Mouse (Mus musculus) skeletal muscle tissue, adult 2 months (tissue): ENCODE measurements around the gene Man1c1.
A peak's percentile ranks its signal among the peaks of the same experiment; 100 is the strongest.

Experiments
- DNase-seq: peaks from one replicate; pipeline ENCODE4 v3.0.0-alpha.2; 2012; ENCODE audit warnings: low read depth, low spot score

Gene Man1c1

DNA sequence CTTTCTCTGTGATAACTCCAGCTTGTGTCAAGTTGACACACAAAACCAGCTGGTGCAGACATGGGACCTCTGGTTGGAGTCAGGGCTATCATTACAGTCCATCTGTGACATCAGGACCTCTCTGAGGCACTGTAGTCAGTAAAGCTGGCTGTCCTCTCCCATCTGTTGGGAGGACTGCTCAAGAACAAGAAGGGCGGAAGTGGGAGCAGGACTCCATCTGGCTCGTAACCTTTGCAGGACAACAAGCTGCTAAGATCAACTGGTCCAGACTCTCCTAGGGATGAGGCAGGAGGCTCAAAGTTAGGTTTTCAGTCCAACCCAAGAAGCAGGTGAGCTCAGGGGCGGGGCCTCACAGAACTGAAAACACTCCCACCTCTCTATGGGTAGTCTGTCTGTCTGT lies 29.1 kb downstream of the Man1c1 start:
- DNase-seq = peak; percentile 24

DNA sequence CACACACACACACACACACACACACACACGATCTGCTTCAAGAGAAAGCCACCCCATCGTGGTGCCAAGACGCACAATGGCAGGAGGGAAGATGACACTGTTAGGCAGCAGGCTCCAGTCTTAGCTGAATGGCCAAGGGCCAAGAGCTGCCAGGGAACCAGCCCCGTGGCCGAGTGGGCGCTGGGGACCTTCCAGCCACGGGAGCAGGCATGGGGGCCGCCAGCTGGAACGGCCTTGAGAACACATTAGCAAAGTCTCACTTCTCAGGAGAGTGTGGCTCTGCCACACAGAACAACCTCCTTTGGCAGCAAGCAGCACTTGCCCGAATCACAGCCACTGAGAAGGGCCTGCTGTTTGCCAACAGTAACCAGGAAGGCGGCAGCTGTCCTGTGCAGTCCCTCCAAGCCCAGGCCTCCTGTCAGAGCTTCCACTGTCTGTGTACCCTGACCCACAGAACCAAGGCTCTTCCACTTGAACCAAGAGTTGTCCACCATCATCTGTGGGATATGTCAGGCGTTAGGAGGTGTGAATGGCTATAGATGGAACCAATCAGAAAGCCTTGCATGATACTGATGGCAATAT lies 30.1 kb downstream of the Man1c1 start:
- peak; percentile 36 for DNase-seq

- no peak for DNase-seq
Measured at GRCm38 (mm10) chr4:134673151-134673550, 30.9 kb downstream of the Man1c1 start.

GRCm38 (mm10) chr4:134672326-134672725 lies 31.8 kb downstream of the Man1c1 start:
- DNase-seq = no peak

- peak; percentile 21 for DNase-seq
Measured at GRCm38 (mm10) chr4:134671660-134672173, 32.4 kb downstream of the Man1c1 start.

DNA sequence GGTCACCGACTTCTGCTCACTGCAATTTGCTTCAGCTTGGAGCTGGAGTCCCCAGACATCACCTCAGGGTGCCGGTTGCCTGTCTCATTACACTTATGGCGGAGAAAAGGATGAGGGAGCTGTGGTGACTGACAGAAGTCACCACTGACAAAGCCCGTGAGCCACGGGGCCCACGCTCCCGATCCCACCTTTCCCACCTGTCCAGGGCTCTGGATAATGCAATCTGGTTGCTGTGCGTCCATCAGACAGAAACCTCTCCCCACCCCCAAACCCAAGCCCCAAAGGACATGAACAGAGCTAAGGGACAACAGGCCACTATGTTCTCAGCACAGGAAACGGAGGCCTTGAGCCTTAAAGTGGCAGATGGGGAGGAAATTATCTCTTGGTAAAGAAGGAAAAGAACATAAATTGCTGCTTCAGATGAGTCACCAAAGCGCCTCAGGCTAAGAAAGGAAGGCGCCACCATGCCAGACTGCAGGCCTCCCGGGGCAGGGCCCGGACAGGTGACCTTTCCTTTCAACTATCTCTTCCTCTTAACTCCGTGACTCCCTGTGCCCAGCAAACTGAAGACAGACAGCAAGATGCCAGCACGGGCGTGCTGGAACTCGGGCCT lies 34.2 kb downstream of the Man1c1 start:
- no peak for DNase-seq

GRCm38 (mm10) chr4:134668355-134669028 lies 35.6 kb downstream of the Man1c1 start:
- DNase-seq = no peak

GRCm38 (mm10) chr4:134666391-134666790 lies 37.7 kb downstream of the Man1c1 start:
- no peak for DNase-seq

GRCm38 (mm10) chr4:134663052-134663451 lies 41.0 kb downstream of the Man1c1 start:
- no peak for DNase-seq

DNA sequence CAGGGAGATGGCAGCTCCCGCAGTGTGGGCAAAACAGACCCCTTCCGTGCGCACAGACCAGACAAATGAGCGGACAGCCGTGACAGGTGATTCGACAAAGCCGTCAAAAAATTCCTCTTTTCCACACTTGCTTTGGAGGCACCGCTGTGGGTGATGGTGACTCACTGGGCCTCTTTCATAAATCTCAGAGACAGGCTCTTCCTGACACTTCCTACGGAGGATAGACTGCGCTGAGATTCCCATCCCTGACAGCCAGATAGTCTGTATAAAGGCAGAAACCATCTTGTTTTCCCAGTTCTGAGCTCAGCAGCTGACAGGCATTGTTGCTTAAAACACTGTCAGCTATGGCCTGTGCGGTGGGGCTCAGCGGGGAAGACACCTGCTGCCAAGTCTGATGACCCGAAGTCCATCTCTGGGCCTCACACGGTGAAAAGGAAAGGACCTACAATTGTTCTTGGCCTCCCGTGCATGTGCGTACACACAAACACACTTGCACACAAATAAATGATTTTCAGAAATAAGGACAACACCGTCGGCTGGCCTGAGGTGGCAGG lies 43.4 kb downstream of the Man1c1 start:
- no peak for DNase-seq

GRCm38 (mm10) chr4:134659354-134660301 lies 44.5 kb downstream of the Man1c1 start:
- DNase-seq = no peak

DNA sequence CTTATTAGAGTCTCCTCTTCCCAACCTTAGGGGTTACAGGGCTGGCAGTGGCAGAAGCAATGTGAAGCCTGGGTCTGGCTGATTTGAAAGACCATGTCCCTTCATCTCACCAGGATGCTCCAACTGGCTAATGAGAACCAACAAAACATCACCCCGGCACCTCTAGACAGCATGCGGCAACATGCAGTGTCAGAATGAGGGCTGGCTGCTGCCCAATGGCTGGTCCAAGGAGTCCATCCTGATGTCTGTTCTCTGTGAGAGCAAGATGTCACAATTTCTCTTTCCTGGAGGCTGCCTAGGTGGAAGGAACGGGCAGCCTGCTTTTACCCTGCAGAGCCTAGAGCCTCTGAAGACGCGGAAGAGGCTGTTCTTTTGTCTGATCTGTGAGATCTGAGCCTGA lies 46.6 kb downstream of the Man1c1 start:
- DNase-seq = no peak

- no peak for DNase-seq
Measured at GRCm38 (mm10) chr4:134654391-134654790, 49.7 kb downstream of the Man1c1 start.

GRCm38 (mm10) chr4:134652720-134653119 lies 51.4 kb downstream of the Man1c1 start:
- no peak for DNase-seq

DNA sequence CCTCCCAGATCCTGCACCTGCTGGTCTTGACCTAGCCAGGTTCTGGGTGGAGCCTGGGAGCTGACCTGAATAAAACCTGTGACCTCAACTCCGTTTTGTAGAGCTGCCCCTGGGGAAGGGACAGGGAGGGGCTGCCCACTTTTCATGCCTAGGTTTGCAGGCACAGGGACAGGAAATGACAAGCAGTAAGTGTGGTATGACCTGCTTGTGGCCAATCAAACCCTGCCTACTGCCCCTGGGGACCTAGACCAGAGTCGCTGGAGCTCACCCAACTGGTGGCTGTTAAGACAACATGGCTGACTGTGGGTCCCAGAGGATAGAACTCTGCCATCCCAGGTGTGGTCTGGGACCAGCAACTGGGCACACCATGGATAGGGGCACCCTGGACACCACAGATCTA lies 51.9 kb downstream of the Man1c1 start:
- DNase-seq = no peak

DNA sequence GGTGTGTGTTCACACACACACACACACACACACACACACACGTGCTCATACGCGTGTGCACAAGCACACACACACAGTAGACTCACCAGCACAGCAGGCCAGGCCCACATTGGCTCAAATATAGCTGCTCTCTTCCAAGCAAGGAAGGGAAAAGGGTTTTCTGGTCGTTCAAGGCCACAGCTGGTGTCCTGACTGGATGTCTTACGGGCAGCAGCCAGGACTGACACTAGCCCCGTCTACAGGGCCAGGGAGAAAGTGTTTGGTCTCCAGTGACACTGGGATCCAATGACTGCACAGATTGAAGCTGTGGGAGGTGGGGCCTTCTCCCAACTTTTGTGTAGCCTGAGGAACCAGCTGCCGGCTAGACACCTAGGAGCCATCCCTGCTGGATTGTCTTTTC lies 52.7 kb downstream of the Man1c1 start:
- peak; percentile 77 for DNase-seq

DNA sequence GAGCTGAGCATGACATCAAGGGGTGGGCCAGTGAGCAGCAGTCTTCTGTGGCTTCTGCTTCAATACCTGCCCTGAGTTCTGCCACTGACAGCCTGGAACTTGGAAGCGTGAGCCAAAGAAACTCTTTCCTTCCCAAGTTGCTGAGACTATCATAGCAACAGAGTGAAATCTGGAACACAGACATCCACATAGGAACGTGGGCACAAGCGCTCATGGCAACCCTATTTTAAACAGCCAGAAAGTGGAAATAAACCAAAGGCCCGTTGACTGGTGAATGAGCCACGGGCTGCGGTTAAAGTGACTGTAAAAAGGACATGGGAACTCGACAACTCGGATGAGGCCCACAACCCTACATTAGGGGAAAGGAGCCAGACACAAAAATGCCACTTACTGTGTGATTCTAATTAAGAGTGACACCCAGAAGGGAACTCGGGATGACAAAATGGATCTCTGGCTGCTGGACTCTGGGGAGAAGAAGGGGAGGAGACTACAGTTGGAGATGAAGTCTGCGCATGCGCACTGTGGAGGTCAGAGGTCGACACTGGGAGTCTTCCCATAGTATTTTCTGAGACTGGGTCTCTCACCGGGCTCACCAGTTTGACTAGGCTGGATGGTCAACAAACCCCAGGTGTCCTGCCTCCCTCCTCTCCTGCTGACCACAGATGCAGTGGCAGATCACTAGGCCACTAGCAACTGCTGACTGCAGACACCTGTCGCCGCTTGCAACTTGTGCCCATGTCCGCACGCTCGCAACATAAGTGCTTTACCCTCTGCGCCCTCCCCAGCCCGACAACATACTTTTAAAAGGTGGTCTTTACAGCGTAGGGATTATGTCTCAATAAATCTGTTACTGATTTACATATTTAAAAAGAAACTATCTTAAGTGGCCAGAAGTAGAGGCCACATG lies 58.8 kb downstream of the Man1c1 start:
- no peak for DNase-seq

- DNase-seq = no peak
Measured at GRCm38 (mm10) chr4:134644410-134644809, 59.7 kb downstream of the Man1c1 start.

- DNase-seq = no peak
Measured at GRCm38 (mm10) chr4:134641711-134642516, 62.2 kb downstream of the Man1c1 start.

DNA sequence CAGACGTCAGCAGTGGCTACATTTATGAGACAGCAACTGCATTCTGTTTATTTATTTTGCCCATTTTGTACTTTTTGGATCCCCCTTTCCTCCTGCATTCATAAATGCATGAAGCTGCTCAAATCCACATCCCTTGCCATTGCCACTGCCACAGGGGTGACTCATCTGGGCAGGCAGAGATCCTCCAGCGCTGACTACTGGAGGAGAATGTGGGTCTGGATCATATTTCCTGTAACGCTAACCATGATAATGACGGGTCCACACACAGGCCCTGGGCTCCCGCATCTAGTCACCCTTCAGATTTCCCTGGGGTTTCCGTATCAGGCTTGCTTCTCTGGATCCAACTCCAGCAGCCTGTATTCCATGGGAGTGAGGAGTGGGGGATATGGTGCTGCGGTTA lies 64.8 kb downstream of the Man1c1 start:
- no peak for DNase-seq
